Mouse (Mus musculus) 3134 (cell line): ENCODE data around the gene Cltc.
"Not testable (repeated sequence)": the region's sequence is repeated elsewhere in the genome, so short reads cannot be mapped to it uniquely, and the experiment has no call there.

ENCODE experiments used
- DNase-seq: peaks from one replicate; pipeline ENCODE4 v3.0.0-alpha.2; 2011; ENCODE audit warnings: low spot score; ENCODE audit not compliant: insufficient read length; ENCODE audit errors: extremely low read depth

Gene Cltc

DNA sequence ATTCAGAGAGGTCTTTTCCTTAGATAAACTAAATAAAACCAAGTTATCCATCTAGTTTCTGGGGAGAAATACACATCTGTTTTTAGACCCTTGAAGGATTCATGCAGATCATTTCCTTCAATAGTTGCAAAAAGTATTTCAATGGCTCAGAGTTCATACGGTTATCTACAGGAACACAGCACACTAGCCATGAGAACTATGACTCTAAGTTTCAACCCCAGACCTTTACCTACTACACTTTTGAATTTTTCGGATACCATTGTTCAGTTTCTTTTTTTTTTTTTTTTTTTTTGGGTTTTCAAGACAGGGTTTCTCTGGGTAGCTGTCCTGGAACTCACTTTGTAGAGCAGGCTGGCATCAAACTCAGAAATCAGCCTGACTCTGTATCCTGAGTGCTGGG is 17.9 kb downstream of the Cltc start:
- no peak for DNase-seq

GRCm38 (mm10) chr11:86738956-86739355 is 18.4 kb downstream of the Cltc start:
- DNase-seq: no peak

- DNase-seq: not testable (repeated sequence)
Measured at GRCm38 (mm10) chr11:86738308-86738707, 19.1 kb downstream of the Cltc start.

- DNase-seq: no peak
Measured at GRCm38 (mm10) chr11:86737301-86738000, 19.9 kb downstream of the Cltc start.

DNA sequence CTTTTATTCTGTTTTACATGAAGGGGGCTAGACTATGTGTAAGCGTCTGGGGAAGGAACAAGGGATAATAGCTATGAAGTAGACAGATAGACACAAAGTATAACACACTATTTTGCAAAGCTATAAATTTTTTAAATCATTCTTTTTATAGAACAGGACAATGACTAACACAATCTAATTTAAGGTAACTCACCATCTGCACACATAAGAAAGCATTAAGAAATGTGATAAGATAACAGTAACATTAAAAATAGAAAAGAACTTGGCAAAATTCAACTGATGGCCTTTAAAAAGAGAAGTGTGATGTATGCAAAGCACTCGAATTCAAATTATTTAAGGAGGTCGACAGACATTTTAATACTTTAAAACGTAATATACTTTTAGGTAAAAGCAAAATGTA is 22.4 kb downstream of the Cltc start:
- no peak for DNase-seq

GRCm38 (mm10) chr11:86734241-86734939 is 23.0 kb downstream of the Cltc start:
- no peak for DNase-seq

- no peak for DNase-seq
Measured at GRCm38 (mm10) chr11:86731443-86731842, 25.9 kb downstream of the Cltc start.

DNA sequence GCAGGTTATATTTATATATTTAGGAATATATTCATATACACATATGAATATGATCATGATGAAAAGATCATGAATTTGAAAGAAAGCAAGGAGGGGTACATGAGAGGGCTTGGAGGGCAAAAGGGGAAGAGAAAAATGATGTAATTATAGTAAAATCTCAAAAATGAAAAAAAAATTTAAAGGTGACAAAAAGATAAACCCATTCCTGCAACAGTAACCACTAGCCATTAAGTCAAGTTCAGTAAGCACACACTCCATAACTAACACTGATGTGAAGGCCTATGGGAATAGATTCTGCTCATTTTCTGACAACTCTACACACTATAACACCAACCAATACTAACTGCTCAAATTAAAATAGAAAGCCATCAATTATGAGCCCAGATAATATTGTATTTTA is 31.8 kb downstream of the Cltc start:
- DNase-seq: no peak

- DNase-seq: no peak
Measured at GRCm38 (mm10) chr11:86724982-86725381, 32.4 kb downstream of the Cltc start.

GRCm38 (mm10) chr11:86724004-86724403 is 33.4 kb downstream of the Cltc start:
- DNase-seq: no peak

- no peak for DNase-seq
Measured at GRCm38 (mm10) chr11:86719390-86719789, 38.0 kb downstream of the Cltc start.

- no peak for DNase-seq
Measured at GRCm38 (mm10) chr11:86718369-86718768, 39.0 kb downstream of the Cltc start.

GRCm38 (mm10) chr11:86717306-86718065 is 39.9 kb downstream of the Cltc start:
- no peak for DNase-seq

DNA sequence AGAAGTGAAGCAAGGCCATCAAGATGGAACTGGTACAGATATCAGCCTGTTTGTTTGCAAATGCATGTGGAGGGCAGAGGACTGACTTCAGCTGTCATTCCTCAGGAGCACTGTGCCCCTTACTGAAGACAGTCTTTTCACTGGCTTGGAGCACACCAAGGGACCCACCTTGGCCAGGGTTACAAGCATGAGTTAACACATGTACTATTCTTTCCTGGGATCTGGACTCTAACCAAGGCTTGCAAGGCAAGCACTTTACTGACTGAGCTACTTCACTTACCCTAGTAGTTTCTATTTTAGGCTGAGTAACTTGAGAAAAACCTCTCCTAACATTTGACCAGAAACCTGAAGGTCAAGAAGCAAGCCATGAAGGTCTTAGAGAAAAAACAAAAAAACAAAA is 42.8 kb downstream of the Cltc start:
- no peak for DNase-seq

DNA sequence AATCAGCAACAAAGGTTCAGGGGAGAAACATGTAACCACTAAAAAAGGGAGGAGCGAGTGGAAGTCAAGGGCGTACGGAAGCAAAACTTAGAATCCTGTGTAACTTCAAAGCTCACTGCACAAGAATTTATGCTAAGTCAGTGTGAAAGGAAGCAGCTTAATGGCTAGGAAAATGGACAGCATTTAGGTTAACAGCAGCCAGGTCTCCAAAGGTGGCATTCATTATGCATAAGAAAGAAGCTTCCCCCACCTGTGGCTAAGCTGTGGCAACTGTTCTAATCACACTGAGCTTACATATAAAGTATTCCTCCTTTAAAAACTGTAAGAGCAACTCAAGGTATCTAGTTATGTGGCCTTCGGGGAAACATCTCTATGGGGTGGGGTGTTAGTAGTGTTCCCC is 56.2 kb downstream of the Cltc start:
- DNase-seq: no peak

DNA sequence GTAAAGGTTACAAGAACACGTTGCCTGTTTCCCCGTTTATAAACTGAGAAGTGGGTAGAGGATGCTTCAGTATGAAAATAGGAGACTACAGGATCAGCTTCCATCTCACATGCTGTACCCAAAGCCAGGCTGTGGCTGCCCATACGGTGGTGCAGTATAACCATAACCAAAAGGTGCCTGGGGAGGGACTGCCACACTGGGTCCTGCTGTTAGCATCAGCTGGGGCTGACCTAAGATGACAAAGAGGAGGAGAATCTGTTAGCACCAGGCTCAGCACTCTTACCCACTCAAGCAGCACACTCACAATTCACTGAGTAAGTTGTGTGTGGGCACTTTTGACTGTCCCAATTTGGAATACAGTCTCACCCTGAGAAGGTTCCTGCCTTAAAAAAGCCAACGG is 61.9 kb downstream of the Cltc start:
- no peak for DNase-seq

GRCm38 (mm10) chr11:86692546-86692945 is 64.8 kb downstream of the Cltc start:
- DNase-seq: no peak

- no peak for DNase-seq
Measured at GRCm38 (mm10) chr11:86691956-86692355, 65.4 kb downstream of the Cltc start.

- DNase-seq: peak; percentile 23
Measured at GRCm38 (mm10) chr11:86691482-86691881, 65.9 kb downstream of the Cltc start.

DNA sequence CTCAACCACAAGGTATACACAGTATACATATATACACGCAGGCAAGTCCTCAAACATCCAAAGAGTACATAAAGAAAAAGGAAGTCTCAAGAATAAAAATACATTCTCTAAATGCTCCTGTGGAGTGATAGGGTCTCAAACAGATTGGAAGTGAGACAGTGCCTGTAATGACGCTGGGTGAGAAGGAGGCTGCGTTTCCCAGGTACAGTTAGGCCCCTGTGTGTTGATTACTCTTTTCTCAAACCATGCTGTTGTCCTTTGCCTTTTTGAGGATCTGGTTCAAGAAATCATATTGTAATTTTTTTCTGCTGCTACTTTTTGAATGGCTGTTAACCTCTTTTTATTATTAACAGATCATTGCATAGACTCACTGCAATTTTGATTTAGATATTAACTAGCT is 67.0 kb downstream of the Cltc start:
- no peak for DNase-seq

GRCm38 (mm10) chr11:86685366-86685765 is 72.0 kb downstream of the Cltc start:
- no peak for DNase-seq
